18 mouse cellular contexts compared by ENCODE assay signal in genomic region chr4:21857481-21857880, GRCm38 (mm10).
"Had no signal": no experiment of that assay in that cellular context is flagged by ENCODE, and none has a peak within 500 bp of the region (broad histone marks: within the 10 kb centered on the region; RNA-seq: fewer than 3 reads in every experiment).

No protein-coding gene starts in this region.

- H3K27me3 ChIP-seq: lung, embryonic 15.5 days; megakaryocyte, embryonic 14.5 days; neural tube, embryonic 12.5 days; stomach, embryonic 15.5 days had no signal

- ATAC-seq: liver, postnatal 0 days; lung, postnatal 0 days; midbrain, embryonic 16.5 days had no signal

- H3K27ac ChIP-seq: lung, embryonic 15.5 days; macrophage; neural tube, embryonic 12.5 days; stomach, embryonic 15.5 days; stomach, postnatal 0 days had no signal

- H3K9me3 ChIP-seq: lung, embryonic 15.5 days; megakaryocyte, embryonic 14.5 days; neural tube, embryonic 12.5 days; stomach, embryonic 15.5 days had no signal

- H3K4me2 ChIP-seq: lung, embryonic 15.5 days; midbrain, embryonic 11.5 days; neural tube, embryonic 12.5 days; stomach, embryonic 15.5 days had no signal

- H3K4me3 ChIP-seq: lung, embryonic 15.5 days; megakaryocyte, embryonic 14.5 days; neural tube, embryonic 12.5 days; stomach, embryonic 15.5 days had no signal

- H3K4me1 ChIP-seq: lung, embryonic 15.5 days; neural tube, embryonic 12.5 days; stomach, embryonic 15.5 days had no signal

- H3K9ac ChIP-seq: liver, postnatal 0 days; lung, embryonic 15.5 days; neural tube, embryonic 12.5 days; stomach, embryonic 15.5 days had no signal

- DNase-seq: liver, postnatal 0 days; lung, adult 2 months; lung, postnatal 14 days; lung, postnatal 36 days; midbrain, embryonic 14.5 days; right cerebral cortex, postnatal 14 days; thymus, adult 2 months; thymus, postnatal 25 days; thymus, postnatal 4 days had no signal
